Mouse (Mus musculus): ENCODE data around the gene Depp1. TPM values are rescaled to one million over a fixed set of nuclear protein-coding genes. Genes with fewer than 3 reads are reported as not detected.

Depp1 gene
- polyA plus RNA-seq, 1 experiment from 2014 or later: 40.6 TPM

DNA sequence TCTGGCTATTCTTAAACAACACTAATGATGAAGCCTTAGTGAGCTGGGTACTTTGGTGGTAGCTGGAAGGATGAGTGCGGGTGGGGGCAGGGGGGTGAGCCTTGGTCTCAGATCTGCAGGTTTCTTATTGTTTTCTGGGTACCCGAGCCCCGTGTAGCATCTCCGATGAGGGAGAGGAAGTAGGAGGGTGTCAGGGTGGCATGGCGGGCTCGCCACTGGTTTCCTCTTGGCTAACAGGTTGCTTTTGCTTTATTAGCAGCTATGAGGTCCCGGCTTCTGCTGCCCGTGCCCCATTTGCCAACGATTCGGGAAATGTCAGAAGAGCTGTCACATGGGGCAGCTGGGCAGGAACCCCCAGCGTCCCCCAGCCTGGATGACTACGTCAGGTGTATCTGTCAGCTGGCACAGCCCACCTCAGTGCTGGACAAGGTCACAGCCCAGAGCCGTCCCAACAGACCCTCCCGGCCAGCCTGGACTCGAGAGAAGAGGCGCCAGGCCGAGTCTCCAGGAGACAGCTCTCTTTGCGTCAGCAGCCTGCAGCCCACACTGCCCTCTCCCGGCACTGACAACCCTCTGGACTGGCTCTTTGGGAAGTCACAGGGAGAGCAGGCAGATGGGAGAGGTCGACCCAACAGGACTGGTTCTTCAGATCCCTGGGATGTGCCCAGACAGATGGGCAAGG, 1.2 kb downstream of the Depp1 start:
- Histone ChIP-seq H3K9ac (ENCODE audit: low read length) (peak overlapping the region; percentile 66), H3K27ac (replicated peaks in 1 of 2; ENCODE audit: control insufficient read depth in 1 of 2, insufficient read depth in 1 of 2, low read depth in 2 of 2, low read length in 2 of 2) (peak overlapping the region; percentile 52 to 58), H3K9me3 (ENCODE audit: control insufficient read depth, low read length) (no peaks in the 10 kb centered on the region), H3K4me3 (ENCODE audit: control insufficient read depth in 1 of 2, insufficient read depth in 1 of 2, low read depth in 1 of 2, low read length in 2 of 2) (peak overlapping the region; percentile 29 to 39), H3K4me1 (ENCODE audit: control insufficient read depth in 2 of 2, insufficient read depth in 2 of 2, low read length in 2 of 2) (peaks cover 18 to 23% of the 10 kb centered on the region in 2 experiments), H3K27me3 (ENCODE audit: control insufficient read depth, insufficient read depth, low read length) (no peaks in the 10 kb centered on the region), H3K36me3 (ENCODE audit: control insufficient read depth, insufficient read depth, low read length) (peaks cover 11% of the 10 kb centered on the region), H3K4me2 (ENCODE audit: low read length) (peak overlapping the region; percentile 61)
- 46% methylated on average over 20 of the region's 20 CpGs for WGBS
- peak; percentile 22; the same call in 1 of the 2 replicates for ATAC-seq (ENCODE audit: insufficient number of reproducible peaks, insufficient read depth, low FRiP score, low read depth)

DNA sequence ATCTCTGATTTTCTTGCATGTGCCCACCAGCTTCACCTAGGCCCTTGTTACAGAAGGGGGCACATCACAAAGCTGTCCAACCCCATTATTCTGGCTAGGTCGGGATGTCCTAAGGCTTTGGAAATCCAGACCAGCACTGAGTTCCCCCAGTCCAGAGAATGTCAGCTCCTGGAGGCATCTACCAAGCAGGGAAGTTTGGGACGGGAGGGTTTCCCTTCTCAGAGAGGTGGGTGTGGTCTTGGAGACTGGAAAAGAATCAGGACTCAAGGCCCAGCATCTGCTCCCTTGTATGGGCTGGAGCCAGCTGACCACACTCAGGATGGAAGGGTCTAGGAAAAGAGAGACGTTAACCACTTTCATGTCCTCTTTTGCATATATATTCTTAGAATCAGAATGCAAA, 2.8 kb downstream of the Depp1 start:
- H3K4me3 ChIP-seq (ENCODE audit: control insufficient read depth in 1 of 2, insufficient read depth in 1 of 2, low read depth in 1 of 2, low read length in 2 of 2): no peak overlapping the region

DNA sequence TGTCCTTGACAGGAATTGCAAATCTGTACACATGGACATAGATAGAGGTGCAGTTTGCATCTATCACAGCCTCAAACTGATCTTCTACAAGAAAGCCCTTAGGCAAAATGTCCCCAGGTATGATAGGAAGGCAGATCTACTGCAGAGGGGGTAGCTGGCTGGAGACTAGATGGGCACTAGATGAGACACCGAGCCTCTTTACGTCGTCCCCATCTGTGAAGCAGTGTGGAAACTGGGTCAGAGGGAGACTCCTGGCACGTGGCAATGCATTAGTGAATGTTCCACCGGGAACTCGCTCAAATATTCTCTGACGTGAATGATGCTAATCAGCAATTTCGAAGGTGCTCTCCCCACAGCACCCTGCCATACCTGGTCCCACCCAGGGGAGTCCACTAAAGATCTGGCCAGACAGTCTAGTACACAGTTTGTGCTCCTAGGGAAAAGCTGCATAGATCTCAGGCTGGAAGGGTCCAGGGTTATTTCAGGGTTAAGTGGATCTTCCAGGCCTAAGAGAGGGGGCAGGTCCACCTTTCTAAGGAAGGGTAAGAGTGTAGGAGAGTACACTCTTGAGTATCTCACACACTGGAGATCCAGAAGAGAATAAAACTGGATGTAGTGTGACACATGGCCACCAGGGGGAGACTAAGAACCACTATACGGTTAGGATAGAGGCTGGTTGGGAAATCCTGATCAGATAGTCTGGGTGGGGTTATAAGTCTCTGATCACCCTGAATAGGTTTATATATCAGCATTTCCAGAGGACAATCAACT, 3.5 kb downstream of the Depp1 start:
- peaks cover 18 to 23% of the 10 kb centered on the region in 2 experiments for H3K4me1 ChIP-seq (ENCODE audit: control insufficient read depth in 2 of 2, insufficient read depth in 2 of 2, low read length in 2 of 2)
- H3K9ac ChIP-seq (ENCODE audit: low read length): no peak overlapping the region
- H3K4me2 ChIP-seq (ENCODE audit: low read length): no peak overlapping the region
- H3K27me3 ChIP-seq (ENCODE audit: control insufficient read depth, insufficient read depth, low read length): no peaks in the 10 kb centered on the region
- 56% methylated on average over 9 of the region's 9 CpGs for WGBS
- no peak overlapping the region for H3K27ac ChIP-seq (replicated peaks in 1 of 2; ENCODE audit: control insufficient read depth in 1 of 2, insufficient read depth in 1 of 2, low read depth in 2 of 2, low read length in 2 of 2)
- H3K9me3 ChIP-seq (ENCODE audit: control insufficient read depth, low read length): no peaks in the 10 kb centered on the region
- peaks cover 11% of the 10 kb centered on the region for H3K36me3 ChIP-seq (ENCODE audit: control insufficient read depth, insufficient read depth, low read length)
- ATAC-seq (ENCODE audit: insufficient number of reproducible peaks, insufficient read depth, low FRiP score, low read depth): no peak
- H3K4me3 ChIP-seq (ENCODE audit: control insufficient read depth in 1 of 2, insufficient read depth in 1 of 2, low read depth in 1 of 2, low read length in 2 of 2): no peak overlapping the region

More for the DNA sequence above, 2.8 kb downstream of the Depp1 start:
- Histone ChIP-seq H3K36me3 (ENCODE audit: control insufficient read depth, insufficient read depth, low read length) (peaks cover 11% of the 10 kb centered on the region), H3K4me2 (ENCODE audit: low read length) (no peak overlapping the region), H3K9ac (ENCODE audit: low read length) (no peak overlapping the region), H3K4me1 (ENCODE audit: control insufficient read depth in 2 of 2, insufficient read depth in 2 of 2, low read length in 2 of 2) (peaks cover 18 to 23% of the 10 kb centered on the region in 2 experiments), H3K27me3 (ENCODE audit: control insufficient read depth, insufficient read depth, low read length) (no peaks in the 10 kb centered on the region), H3K27ac (replicated peaks in 1 of 2; ENCODE audit: control insufficient read depth in 1 of 2, insufficient read depth in 1 of 2, low read depth in 2 of 2, low read length in 2 of 2) (no peak overlapping the region), H3K9me3 (ENCODE audit: control insufficient read depth, low read length) (no peaks in the 10 kb centered on the region)
- no peak for ATAC-seq (ENCODE audit: insufficient number of reproducible peaks, insufficient read depth, low FRiP score, low read depth)
- WGBS: 82% methylated on average over 3 of the region's 3 CpGs

DNA sequence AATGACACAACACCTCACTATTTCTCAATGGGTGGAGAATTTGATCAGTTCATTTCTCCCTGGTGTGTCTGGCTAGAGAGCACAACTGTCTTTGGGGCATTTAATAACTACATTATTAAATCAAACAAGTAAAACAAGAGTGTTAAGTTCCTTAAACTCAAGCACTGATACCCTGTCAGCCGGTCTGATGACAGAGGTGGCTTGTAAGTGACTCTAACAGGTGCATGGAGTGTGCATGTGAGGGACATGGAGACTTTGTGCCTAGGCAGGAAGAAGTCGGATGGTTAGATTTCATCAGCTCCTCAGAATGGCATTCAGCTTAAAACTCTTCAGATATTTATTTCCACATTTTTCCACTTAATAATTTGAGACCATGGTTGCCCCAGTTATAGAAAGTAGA, 13.0 kb downstream of the Depp1 start:
- Histone ChIP-seq H3K9ac (ENCODE audit: low read length) (no peak overlapping the region), H3K4me1 (ENCODE audit: control insufficient read depth in 2 of 2, insufficient read depth in 2 of 2, low read length in 2 of 2) (peaks cover 0 to 12% of the 10 kb centered on the region in 2 experiments; a peak in 2 of 4 replicates), H3K9me3 (ENCODE audit: control insufficient read depth, low read length) (no peaks in the 10 kb centered on the region), H3K36me3 (ENCODE audit: control insufficient read depth, insufficient read depth, low read length) (no peaks in the 10 kb centered on the region), H3K4me3 (ENCODE audit: control insufficient read depth in 1 of 2, insufficient read depth in 1 of 2, low read depth in 1 of 2, low read length in 2 of 2) (no peak overlapping the region), H3K27me3 (ENCODE audit: control insufficient read depth, insufficient read depth, low read length) (no peaks in the 10 kb centered on the region), H3K4me2 (ENCODE audit: low read length) (no peak overlapping the region), H3K27ac (replicated peaks in 1 of 2; ENCODE audit: control insufficient read depth in 1 of 2, insufficient read depth in 1 of 2, low read depth in 2 of 2, low read length in 2 of 2) (no peak overlapping the region)
- no peak for ATAC-seq (ENCODE audit: insufficient number of reproducible peaks, insufficient read depth, low FRiP score, low read depth)
- 80% methylated on average over 2 of the region's 2 CpGs for WGBS

DNA sequence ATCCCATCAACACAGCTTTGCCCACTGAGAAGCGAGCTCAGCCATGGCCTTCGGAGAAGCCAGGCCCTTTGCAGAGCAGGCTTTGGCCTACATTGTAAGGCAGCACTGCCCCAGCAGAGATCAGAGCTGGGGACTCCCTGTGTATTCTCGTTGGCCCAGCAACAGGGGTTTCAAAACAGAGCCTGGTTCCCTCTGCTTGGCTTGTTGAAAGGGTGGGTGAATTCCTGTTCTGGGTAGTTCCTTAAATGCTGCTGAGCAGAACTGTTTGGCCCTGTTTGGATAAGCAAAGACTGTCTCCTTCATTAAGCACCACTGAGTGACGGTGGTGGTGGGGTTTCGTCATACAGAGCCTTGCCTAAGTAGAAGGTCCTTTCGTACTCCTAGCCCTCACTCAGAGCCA, 13.6 kb downstream of the Depp1 start:
- H3K27me3 ChIP-seq (ENCODE audit: control insufficient read depth, insufficient read depth, low read length): no peaks in the 10 kb centered on the region
- no peak for ATAC-seq (ENCODE audit: insufficient number of reproducible peaks, insufficient read depth, low FRiP score, low read depth)
- H3K27ac ChIP-seq (replicated peaks in 1 of 2; ENCODE audit: control insufficient read depth in 1 of 2, insufficient read depth in 1 of 2, low read depth in 2 of 2, low read length in 2 of 2): no peak overlapping the region
- H3K9me3 ChIP-seq (ENCODE audit: control insufficient read depth, low read length): no peaks in the 10 kb centered on the region
- WGBS: 75% methylated on average over 6 of the region's 6 CpGs
- H3K4me2 ChIP-seq (ENCODE audit: low read length): no peak overlapping the region
- H3K9ac ChIP-seq (ENCODE audit: low read length): no peak overlapping the region
- H3K36me3 ChIP-seq (ENCODE audit: control insufficient read depth, insufficient read depth, low read length): no peaks in the 10 kb centered on the region
- no peak overlapping the region for H3K4me3 ChIP-seq (ENCODE audit: control insufficient read depth in 1 of 2, insufficient read depth in 1 of 2, low read depth in 1 of 2, low read length in 2 of 2)
- peaks cover 0 to 12% of the 10 kb centered on the region in 2 experiments; a peak in 2 of 4 replicates for H3K4me1 ChIP-seq (ENCODE audit: control insufficient read depth in 2 of 2, insufficient read depth in 2 of 2, low read length in 2 of 2)

DNA sequence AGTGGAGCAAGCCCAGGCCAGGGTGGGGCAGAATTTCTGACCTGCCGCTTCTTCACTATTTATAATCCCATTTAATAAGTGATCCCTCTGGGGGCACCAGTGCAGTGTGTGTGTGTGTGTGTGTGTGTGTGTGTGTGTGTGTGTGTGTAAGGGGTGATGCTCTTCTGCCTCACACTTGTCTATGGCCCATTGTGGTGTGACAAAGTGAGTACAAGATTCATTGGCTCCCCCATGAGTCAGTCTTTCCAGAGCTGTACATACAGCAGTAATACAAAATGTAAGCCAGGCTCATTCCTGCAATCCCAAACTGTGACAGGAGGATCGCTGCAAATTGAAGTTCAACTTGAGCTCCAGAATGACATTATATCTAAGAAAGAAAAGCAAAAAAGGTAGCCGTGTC, 14.4 kb downstream of the Depp1 start:
- no peaks in the 10 kb centered on the region for H3K36me3 ChIP-seq (ENCODE audit: control insufficient read depth, insufficient read depth, low read length)
- H3K27ac ChIP-seq (replicated peaks in 1 of 2; ENCODE audit: control insufficient read depth in 1 of 2, insufficient read depth in 1 of 2, low read depth in 2 of 2, low read length in 2 of 2): no peak overlapping the region; a peak in 1 of 4 replicates
- no peaks in the 10 kb centered on the region for H3K9me3 ChIP-seq (ENCODE audit: control insufficient read depth, low read length)
- peaks cover under 1 to 12% of the 10 kb centered on the region in 2 experiments; a peak in 2 of 4 replicates for H3K4me1 ChIP-seq (ENCODE audit: control insufficient read depth in 2 of 2, insufficient read depth in 2 of 2, low read length in 2 of 2)
- H3K9ac ChIP-seq (ENCODE audit: low read length): no peak overlapping the region
- H3K4me3 ChIP-seq (ENCODE audit: control insufficient read depth in 1 of 2, insufficient read depth in 1 of 2, low read depth in 1 of 2, low read length in 2 of 2): no peak overlapping the region
- no peak overlapping the region for H3K4me2 ChIP-seq (ENCODE audit: low read length)
- 70% methylated on average over 3 of the region's 3 CpGs for WGBS
- no peak for ATAC-seq (ENCODE audit: insufficient number of reproducible peaks, insufficient read depth, low FRiP score, low read depth)
- H3K27me3 ChIP-seq (ENCODE audit: control insufficient read depth, insufficient read depth, low read length): no peaks in the 10 kb centered on the region

DNA sequence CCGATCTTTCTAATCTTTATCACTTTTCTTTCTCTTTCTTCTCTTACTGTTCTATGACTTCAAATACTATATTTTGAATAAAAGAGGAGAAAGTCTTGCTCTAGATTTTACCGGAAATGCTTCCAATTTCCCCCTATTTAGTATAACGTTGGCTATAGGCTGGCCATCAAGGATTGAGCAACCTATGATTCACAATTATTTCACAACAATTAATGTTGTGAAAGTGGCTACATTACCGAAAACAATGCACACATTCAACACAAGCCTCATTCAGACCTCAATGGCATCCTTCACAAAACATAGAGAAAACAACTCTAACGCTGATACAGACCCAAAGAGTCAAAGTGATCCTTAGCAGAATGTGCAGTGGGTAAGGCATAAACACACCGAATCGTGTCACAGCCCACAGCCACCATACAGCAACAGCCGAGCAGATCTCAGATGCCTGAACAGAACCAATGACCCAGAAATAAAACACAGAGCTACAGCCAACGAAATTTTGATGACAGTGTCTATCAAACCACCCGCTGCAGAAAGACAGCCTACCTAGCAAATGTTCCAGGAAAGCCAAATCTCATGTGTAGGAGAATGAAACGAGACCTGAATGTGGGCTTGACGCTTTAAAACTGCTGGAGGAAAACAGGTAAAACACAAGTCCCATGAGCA, 15.8 kb downstream of the Depp1 start:
- Histone ChIP-seq H3K9ac (ENCODE audit: low read length) (no peak overlapping the region), H3K27ac (replicated peaks in 1 of 2; ENCODE audit: control insufficient read depth in 1 of 2, insufficient read depth in 1 of 2, low read depth in 2 of 2, low read length in 2 of 2) (no peak overlapping the region), H3K4me3 (ENCODE audit: control insufficient read depth in 1 of 2, insufficient read depth in 1 of 2, low read depth in 1 of 2, low read length in 2 of 2) (no peak overlapping the region), H3K4me1 (ENCODE audit: control insufficient read depth in 2 of 2, insufficient read depth in 2 of 2, low read length in 2 of 2) (peaks cover 14 to 25% of the 10 kb centered on the region in 2 experiments), H3K4me2 (ENCODE audit: low read length) (no peak overlapping the region), H3K27me3 (ENCODE audit: control insufficient read depth, insufficient read depth, low read length) (no peaks in the 10 kb centered on the region), H3K9me3 (ENCODE audit: control insufficient read depth, low read length) (no peaks in the 10 kb centered on the region), H3K36me3 (ENCODE audit: control insufficient read depth, insufficient read depth, low read length) (no peaks in the 10 kb centered on the region)
- WGBS: 83% methylated on average over 12 of the region's 12 CpGs
- no peak for ATAC-seq (ENCODE audit: insufficient number of reproducible peaks, insufficient read depth, low FRiP score, low read depth)

Data from heart, embryonic 14.5 days (tissue).